Mouse (Mus musculus): ENCODE measurements at regions not wholly inside any gene's neighbourhood (a gene's known extent, or its start where the extent isn't known, plus 50 kb on each side); places are given as distances from the start of the nearest gene placed in this dataset.

GRCm38 (mm10) chr1:167979588-167979987 is 290.6 kb downstream of the Lmx1a start:
- no peak for TF ChIP-seq CTCF (IDR thresholded peaks at IDR 0.05; ENCODE audit: control insufficient read depth, insufficient read depth, insufficient replicate concordance, low read depth, low read length)
- no peak for TF ChIP-seq POLR2A (IDR thresholded peaks at IDR 0.05; ENCODE audit: control insufficient read depth, low read depth, low read length)
